Mouse (Mus musculus): ENCODE data around the gene Shtn1.

Shtn1 gene

DNA sequence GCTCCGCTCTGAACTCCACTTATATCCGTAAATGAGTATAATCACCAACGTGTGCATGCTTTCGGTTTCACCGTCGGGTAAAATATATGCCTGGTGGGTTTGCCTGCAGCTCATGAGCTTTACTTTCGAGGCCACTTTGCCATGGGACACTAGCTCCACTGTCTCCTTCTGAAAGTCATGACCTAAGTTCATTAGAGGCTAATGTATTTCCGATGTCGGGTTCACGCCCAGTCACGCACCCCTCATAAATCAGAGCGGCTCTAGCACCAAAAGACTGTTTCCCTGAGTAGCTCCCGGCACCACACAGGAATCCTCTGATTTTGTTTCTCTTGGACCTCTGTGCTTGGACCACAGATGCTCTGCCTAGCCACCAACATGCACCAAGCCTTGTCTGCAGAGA lies 105.1 kb downstream of the Shtn1 start:
- DNase-seq (ENCODE audit: low spot score in 2 of 2) = no peak

DNA sequence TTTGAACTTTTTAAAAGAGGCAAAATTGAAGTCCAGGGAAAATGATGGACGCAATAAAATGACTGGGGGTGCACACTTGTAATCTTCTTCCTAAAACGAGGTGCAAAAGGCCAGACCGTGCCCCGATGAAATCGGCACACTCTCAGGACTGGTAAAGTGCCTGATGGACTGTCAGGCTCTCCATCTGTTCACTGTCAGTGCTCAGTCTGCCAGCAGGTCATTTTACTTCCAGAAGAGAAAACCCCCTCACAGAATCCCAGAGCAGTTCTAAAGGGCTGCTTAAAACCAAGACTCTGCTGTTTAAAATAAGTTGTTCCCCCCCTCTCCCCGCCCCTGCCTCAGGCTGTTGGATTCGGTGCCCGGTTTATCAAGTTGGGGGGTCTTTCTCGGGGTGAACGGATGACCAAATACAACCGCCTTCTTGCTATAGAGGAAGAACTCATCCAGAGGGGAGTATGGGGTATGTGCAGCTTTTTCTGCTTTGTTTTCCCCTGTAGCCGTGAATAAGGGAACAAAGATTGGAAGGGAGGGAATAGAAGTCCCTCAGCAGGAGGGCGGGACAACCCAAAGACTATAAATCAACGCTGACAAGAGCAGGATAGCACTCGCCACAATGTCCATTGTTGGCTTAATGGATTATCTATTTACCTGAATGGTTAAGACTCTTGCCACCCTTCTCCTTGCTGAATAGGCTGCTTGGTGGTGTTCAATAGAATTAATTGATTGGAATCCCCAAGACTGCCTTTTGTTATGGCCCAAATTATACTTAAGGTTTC lies 107.0 kb downstream of the Shtn1 start:
- DNase-seq (ENCODE audit: low spot score in 2 of 2) = no peak

DNA sequence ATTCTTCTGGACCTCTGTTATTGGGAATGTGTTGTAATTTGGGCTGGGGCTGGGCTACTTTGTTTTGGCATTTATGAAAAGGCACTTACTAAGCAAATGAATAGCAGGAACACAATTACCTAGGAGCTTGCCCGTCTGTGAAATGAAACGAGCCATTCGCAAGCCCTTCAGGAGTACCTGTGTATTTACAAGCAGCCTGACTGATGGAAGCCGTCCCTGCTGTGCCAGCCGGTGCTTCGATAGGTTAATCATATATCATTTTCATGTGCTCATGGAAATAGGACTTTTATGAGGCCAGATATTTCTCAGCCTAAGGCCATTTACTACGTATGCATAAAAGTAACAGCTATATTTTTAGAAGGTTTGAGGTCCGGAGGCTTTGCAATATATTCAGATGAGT lies 112.9 kb downstream of the Shtn1 start:
- no peak for DNase-seq (ENCODE audit: low spot score in 2 of 2)

DNA sequence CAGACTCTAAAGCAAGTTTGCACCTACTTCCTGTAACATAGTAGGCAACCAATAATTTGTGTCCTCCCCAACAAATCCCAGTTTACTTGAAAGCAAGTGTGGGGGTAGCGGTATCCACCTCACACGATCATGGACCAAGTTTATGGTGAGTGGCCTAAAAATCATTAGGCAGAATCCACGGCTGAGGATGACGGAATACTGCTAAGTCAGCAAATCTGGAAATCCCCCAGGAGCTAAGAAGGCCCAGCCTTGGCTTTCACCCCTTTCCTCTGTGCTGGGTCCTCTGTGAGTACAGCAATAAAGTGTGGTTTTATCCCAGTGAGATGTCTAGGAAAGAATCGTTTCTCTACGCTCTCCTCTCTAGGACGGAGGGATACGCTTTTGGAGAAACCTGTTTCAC lies 121.1 kb downstream of the Shtn1 start:
- no peak for DNase-seq (ENCODE audit: low spot score in 2 of 2)

DNA sequence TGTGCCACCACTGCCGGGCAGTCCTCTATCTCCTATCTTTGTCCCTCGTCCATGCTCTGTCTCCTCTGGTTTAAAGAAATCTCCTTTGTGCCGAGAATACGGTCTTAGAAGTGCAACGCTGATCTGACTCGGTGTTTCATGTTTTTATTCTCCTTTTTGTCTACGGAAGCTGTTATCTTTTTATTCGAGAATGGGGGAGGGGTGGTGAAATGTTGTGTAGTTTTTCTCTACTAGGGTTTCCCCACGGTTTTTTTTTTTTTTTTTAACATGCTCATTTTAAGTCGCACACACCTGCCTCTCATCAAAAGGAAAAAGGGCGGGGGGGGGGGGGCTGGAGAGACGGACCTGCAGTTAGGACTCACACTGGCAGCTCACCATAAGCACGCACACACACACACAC lies 123.7 kb downstream of the Shtn1 start:
- no peak for DNase-seq (ENCODE audit: low spot score in 2 of 2)

DNA sequence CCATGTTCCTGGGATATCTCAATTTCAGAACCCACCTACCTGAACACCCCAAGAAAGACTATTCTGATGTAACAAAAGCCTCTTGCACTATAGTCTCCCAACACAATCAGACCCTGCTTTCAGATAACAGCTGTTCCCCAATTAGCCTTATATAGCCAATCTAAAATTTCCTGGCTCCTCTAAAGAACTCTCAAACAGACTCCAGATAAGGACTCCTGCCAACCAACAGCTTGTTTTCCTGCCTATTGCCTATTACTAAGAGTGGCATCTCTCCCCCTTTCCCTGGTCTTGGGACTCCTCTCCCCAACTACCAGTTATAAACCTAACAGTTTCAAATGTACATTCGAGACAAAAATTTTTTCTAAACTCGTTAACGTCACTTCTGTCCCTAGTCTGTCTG lies 124.4 kb downstream of the Shtn1 start:
- no peak for DNase-seq (ENCODE audit: low spot score in 2 of 2)

DNA sequence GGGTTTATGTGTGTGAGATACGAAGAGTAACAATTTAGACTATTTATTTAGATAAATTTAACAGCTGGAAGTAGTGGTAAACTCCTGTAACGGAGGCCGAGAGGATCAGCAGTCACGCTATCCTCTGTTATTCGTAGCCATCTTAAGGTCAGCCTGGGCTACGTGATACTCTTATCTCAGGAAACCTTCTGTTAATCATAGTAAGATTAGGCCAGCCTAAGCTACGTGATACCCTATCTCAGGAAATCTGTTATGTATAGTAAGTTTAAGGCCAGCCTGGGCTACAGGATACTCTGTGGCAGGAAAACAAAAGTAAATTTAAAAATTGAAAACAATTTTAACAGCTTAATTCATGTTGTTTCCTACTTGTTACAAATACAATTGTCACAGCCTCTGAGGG lies 129.9 kb downstream of the Shtn1 start:
- DNase-seq (ENCODE audit: low spot score in 2 of 2) = no peak

DNA sequence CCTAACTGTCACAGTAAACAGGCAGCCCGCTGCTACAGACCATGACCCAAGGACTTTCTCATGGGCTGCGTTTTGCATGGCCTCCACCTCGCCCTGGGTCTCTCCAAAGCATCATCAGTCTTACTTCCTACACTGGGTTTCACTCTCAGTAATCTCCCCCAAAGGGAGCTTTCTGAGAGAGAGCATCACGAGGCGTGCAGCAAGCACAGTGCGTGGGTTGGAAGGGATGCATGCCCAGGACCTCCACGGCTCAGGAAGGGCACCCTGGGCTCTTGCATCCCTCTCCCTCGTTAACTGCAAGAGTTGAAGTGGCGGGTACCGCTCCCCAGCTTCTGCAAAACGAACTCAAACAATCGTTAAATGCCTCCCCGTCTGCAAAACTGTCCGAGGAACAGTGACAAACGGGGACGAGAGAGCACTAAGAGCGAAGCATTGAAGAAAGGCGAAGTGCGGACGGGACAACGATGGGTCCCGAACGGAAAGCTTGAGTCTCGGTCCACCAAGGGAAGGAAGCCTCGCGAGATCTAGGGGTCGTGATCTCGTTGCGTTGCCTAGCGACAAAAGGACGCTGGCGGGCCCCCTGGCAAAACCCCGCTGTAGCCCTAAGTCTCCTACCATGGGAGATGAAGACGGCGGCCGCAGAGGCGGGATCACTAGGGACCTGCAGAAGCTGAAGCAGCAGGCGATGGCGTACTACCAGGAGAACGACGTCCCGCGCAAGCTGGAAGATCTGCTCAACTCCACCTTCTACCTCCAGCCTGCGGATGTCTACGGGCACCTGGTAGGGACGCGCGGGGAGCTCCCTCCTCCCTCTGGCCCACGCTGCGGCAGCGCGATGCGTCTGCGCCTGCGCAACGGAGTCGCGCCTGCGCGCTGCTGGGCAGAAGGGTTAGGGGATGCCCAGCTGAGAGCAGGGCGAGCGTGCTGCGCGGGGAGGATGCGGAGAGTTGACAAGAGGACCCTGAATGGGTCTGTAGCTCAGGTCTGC lies 132.8 kb downstream of the Shtn1 start, which contains the start of the genes Eno4 and Hspa12a:
Eno4 (plus strand) TSS at position 585 of the 988 bp plus-strand sequence.
Hspa12a (minus strand) TSS at position 814 of the 988 bp plus-strand sequence.
- peak; percentile 92 to 96 for DNase-seq (ENCODE audit: low spot score in 2 of 2)

DNA sequence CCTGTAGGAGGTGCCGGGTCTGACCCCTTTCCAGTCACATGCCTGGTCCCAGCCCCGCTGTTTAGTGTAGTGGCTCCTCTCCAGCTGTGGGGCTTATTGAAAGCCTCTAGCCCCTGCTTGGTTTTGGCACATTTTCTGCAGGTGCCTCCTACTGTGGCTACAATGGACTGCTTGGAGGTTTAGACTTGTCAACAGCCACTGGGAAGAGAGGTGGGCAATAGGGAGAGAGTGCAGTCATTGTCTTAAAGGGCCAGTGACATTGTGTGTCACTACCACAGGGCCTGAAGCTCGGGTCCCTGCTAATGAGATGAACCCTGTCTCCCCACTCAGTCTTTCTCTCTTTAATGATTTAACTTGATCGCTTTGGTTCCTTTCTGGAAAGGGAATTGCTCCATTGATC lies 142.8 kb downstream of the Shtn1 start:
- no peak for DNase-seq (ENCODE audit: low spot score in 2 of 2)

DNA sequence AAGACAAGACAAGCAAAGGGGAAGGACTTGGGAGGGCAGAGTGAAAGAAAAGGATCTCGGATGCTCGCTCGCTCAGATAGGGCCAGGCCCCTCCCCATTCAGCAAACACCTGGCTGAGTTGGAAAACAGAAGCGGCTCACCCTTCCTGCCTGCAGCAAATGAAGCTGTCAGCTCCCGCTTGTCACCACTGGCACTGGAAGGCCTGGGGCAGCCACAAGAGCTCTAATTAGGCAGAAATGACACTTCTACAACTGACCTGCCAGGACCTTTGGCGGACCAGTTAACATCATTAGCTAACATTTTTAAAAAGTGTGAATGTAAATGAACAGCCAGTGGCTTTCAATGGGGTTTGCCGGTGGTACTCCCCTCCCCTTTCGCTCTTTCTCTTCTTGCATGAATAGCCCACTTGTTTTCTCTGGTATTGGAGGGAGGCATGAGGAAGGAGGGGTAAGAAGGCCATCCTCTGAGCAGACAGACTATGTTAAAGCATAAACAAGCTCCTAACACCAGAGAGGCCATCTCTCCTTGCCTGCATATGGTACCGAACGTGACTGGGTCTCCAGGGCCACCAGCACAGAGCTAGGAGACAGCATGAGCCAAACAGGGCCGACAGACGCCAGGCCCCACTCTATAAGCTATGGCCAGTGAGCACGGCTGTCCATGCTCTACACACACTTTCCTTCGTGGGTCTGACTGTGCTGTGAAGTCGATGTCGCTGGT lies 144.7 kb downstream of the Shtn1 start:
- DNase-seq (ENCODE audit: low spot score in 2 of 2) = no peak

Measured in frontal cortex, postnatal 14 days (tissue).